24 mouse cellular contexts compared by ENCODE assay signal in the genomic region with DNA sequence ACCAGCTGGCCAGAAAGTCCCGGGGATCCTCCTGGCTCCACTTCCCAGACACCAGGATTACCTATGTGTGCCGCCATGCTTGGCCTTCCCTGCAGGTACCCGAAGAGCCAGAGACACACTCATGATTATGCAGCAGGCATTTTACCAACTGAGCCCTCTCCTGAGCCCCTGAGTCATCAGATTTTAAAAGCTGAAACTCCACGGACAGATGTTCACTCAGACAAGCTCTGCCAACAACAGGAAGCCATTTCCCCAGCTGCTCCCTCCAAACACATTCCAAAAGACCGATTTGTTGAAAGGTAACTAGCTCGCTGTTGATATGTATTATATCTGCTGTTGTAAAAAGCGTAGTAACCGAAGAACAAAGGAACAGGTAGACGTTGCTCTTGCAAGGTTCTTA.
DNase-seq lines count a peak whose midpoint lies in the region; ATAC-seq and TF ChIP-seq lines count a peak whose summit lies in the region.
"Had no signal": no experiment of that assay in that cellular context is flagged by ENCODE, and none has a peak within 500 bp of the region (broad histone marks: within the 10 kb centered on the region; RNA-seq: fewer than 3 reads in every experiment).

No protein-coding gene starts in this region.

- 60% methylated on average over 9 of the region's 9 CpGs for WGBS in forebrain, postnatal 0 days
- WGBS in forebrain, embryonic 10.5 days, result 86% methylated on average over 9 of the region's 9 CpGs
- 72% methylated on average over 9 of the region's 9 CpGs for WGBS in neural tube, embryonic 13.5 days
- 45% methylated on average over 9 of the region's 9 CpGs for WGBS in embryonic facial prominence, embryonic 15.5 days

- no peak overlapping the region for H3K9ac ChIP-seq in forebrain, postnatal 0 days
- no peak overlapping the region for H3K9ac ChIP-seq in neural tube, embryonic 13.5 days
- no peak overlapping the region for H3K9ac ChIP-seq in embryonic facial prominence, embryonic 15.5 days
- H3K9ac ChIP-seq: heart, embryonic 12.5 days; limb, embryonic 15.5 days; neural tube, embryonic 12.5 days; stomach, embryonic 15.5 days had no signal

- no peaks in the 10 kb centered on the region for H3K4me1 ChIP-seq in forebrain, postnatal 0 days (ENCODE audit: insufficient read depth)
- peaks cover 33% of the 10 kb centered on the region for H3K4me1 ChIP-seq in forebrain, embryonic 10.5 days
- H3K4me1 ChIP-seq in neural tube, embryonic 13.5 days (replicated peaks), result peaks cover 14% of the 10 kb centered on the region
- H3K4me1 ChIP-seq in embryonic facial prominence, embryonic 15.5 days, result peaks cover 6% of the 10 kb centered on the region
- H3K4me1 ChIP-seq: heart, embryonic 12.5 days; stomach, embryonic 15.5 days had no signal

- no peak for TF ChIP-seq CTCF in forebrain, postnatal 0 days (IDR thresholded peaks at IDR 0.05; ENCODE audit: low read depth)

- no peaks in the 10 kb centered on the region for H3K27me3 ChIP-seq in forebrain, postnatal 0 days (ENCODE audit: insufficient read depth, low read length)
- no peaks in the 10 kb centered on the region for H3K27me3 ChIP-seq in forebrain, embryonic 10.5 days (ENCODE audit: poor library complexity, severe bottlenecking)
- H3K27me3 ChIP-seq in neural tube, embryonic 13.5 days, result no peaks in the 10 kb centered on the region
- no peaks in the 10 kb centered on the region for H3K27me3 ChIP-seq in embryonic facial prominence, embryonic 15.5 days
- H3K27me3 ChIP-seq: heart, embryonic 12.5 days; limb, embryonic 15.5 days; neural tube, embryonic 12.5 days; stomach, embryonic 15.5 days had no signal

- no peaks in the 10 kb centered on the region for H3K9me3 ChIP-seq in forebrain, postnatal 0 days (ENCODE audit: low read length)
- no peaks in the 10 kb centered on the region for H3K9me3 ChIP-seq in forebrain, embryonic 10.5 days
- H3K9me3 ChIP-seq in neural tube, embryonic 13.5 days, result no peaks in the 10 kb centered on the region
- no peaks in the 10 kb centered on the region for H3K9me3 ChIP-seq in embryonic facial prominence, embryonic 15.5 days (replicated peaks)
- H3K9me3 ChIP-seq: heart, embryonic 12.5 days; limb, embryonic 15.5 days; neural tube, embryonic 12.5 days; stomach, embryonic 15.5 days had no signal

- H3K4me2 ChIP-seq in forebrain, postnatal 0 days (ENCODE audit: low read depth), result no peak overlapping the region
- no peak overlapping the region for H3K4me2 ChIP-seq in neural tube, embryonic 13.5 days
- H3K4me2 ChIP-seq in embryonic facial prominence, embryonic 15.5 days (replicated peaks), result no peak overlapping the region
- H3K4me2 ChIP-seq: heart, embryonic 12.5 days; limb, embryonic 15.5 days; neural tube, embryonic 12.5 days; stomach, embryonic 15.5 days had no signal

- peak overlapping the region; percentile 30; the same call in 1 of the 2 replicates for H3K27ac ChIP-seq in forebrain, postnatal 0 days (ENCODE audit: low read depth, low read length)
- H3K27ac ChIP-seq in forebrain, embryonic 10.5 days, result no peak overlapping the region
- peak overlapping the region; percentile 42 for H3K27ac ChIP-seq in neural tube, embryonic 13.5 days (replicated peaks)
- 0 out of 2 replicates have a peak overlapping the region, but pooled peaks have one; percentile 11 for H3K27ac ChIP-seq in embryonic facial prominence, embryonic 15.5 days (replicated peaks)
- H3K27ac ChIP-seq: layer of hippocampus, adult 2 months; left cerebral cortex, adult 2 months; limb, embryonic 15.5 days; neural tube, embryonic 12.5 days; stomach, embryonic 15.5 days had no signal

- ATAC-seq in forebrain, postnatal 0 days, result peak; percentile 40; the same call in 1 of the 2 replicates
- ATAC-seq in neural tube, embryonic 13.5 days (ENCODE audit: low read depth), result no peak
- no peak for ATAC-seq in embryonic facial prominence, embryonic 15.5 days (ENCODE audit: insufficient number of reproducible peaks, low FRiP score, low TSS enrichment, low read depth)
- ATAC-seq: inflammation-experienced regulatory T-cells, adult 6 months; lung, postnatal 0 days had no signal

- H3K36me3 ChIP-seq in forebrain, postnatal 0 days (ENCODE audit: insufficient read depth), result no peaks in the 10 kb centered on the region
- H3K36me3 ChIP-seq in forebrain, embryonic 10.5 days (replicated peaks), result no peaks in the 10 kb centered on the region
- H3K36me3 ChIP-seq in neural tube, embryonic 13.5 days, result no peaks in the 10 kb centered on the region
- no peaks in the 10 kb centered on the region for H3K36me3 ChIP-seq in embryonic facial prominence, embryonic 15.5 days
- H3K36me3 ChIP-seq: heart, embryonic 12.5 days; limb, embryonic 15.5 days; neural tube, embryonic 12.5 days; stomach, embryonic 15.5 days had no signal

- H3K4me3 ChIP-seq in forebrain, postnatal 0 days (ENCODE audit: low read depth, low read length), result no peak overlapping the region
- H3K4me3 ChIP-seq in forebrain, embryonic 10.5 days, result no peak overlapping the region
- H3K4me3 ChIP-seq in neural tube, embryonic 13.5 days, result no peak overlapping the region
- H3K4me3 ChIP-seq in embryonic facial prominence, embryonic 15.5 days (replicated peaks), result no peak overlapping the region
- H3K4me3 ChIP-seq: heart, embryonic 12.5 days; layer of hippocampus, adult 2 months; left cerebral cortex, adult 2 months; limb, embryonic 15.5 days; neural tube, embryonic 12.5 days; stomach, embryonic 15.5 days had no signal

- peak; percentile 51 for DNase-seq in forebrain, postnatal 0 days
- no peak for DNase-seq in forebrain, embryonic 10.5 days (ENCODE audit: extremely low spot score, low spot score)
- peak; percentile 22 for DNase-seq in layer of hippocampus, adult 9-11 months
- DNase-seq in layer of hippocampus, postnatal 36 days, result no peak
- no peak for DNase-seq in neural tube, embryonic 10.5 days (ENCODE audit: extremely low spot score, low spot score)
- DNase-seq in cerebellum, postnatal 14 days, result no peak
- DNase-seq: adrenal gland, adult 2 months; cerebellum, adult 9-11 months; heart, postnatal 14 days; kidney, adult 2 months; kidney, postnatal 10 days; right cerebral cortex, postnatal 14 days; thymus, adult 18-20 months; thymus, postnatal 4 days had no signal

Comparison
In these comparisons a context has a peak if more than half of its experiments do, and no peak if none do; other contexts are left out.
1. DNase-seq: peak in forebrain, postnatal 0 days (single experiment) and layer of hippocampus, adult 9-11 months (single experiment); none in forebrain, embryonic 10.5 days (single experiment), layer of hippocampus, postnatal 36 days (0 of 2), neural tube, embryonic 10.5 days (single experiment) and cerebellum, postnatal 14 days (0 of 2).